Mouse (Mus musculus) hematopoietic stem cell, adult 5-6 weeks (primary cell): ENCODE measurements around the gene Tubb4b. TPM values are rescaled to one million over a fixed set of nuclear protein-coding genes. Genes with fewer than 3 reads are reported as not detected.

Experiments used
- ATAC-seq, 2 experiments: fragments of 125-278 bp in 1 of 2; replicated peaks in 1 of 2; 2 replicates each; pipeline ENCODE4 v1.8.0; 2016 to 2017; ENCODE audit warnings: inconsistent platforms in 2 of 2, mild to moderate bottlenecking in 2 of 2, moderate number of reproducible peaks in 2 of 2, low read depth in 1 of 2, moderate TSS enrichment in 1 of 2; ENCODE audit not compliant: low FRiP score in 2 of 2, poor library complexity in 2 of 2, severe bottlenecking in 2 of 2, insufficient read depth in 1 of 2, low TSS enrichment in 1 of 2
- total RNA-seq: library from RNA; stranded (forward); fragments of 172-1452, 232-1000 nt; gene quantifications from 2 replicates; pipeline ENCODE4 v1.2.3, GENCODE M21; 2017

The Tubb4b gene
- total RNA-seq, 1 experiment from 2014 or later = 473 TPM

GRCm38 (mm10) chr2:25182664-25183063 lies 41.8 kb downstream of the Tubb4b start:
- ATAC-seq = no peak

GRCm38 (mm10) chr2:25181891-25182397 lies 42.6 kb downstream of the Tubb4b start:
- ATAC-seq = no peak

GRCm38 (mm10) chr2:25180973-25181890 lies 43.3 kb downstream of the Tubb4b start:
- no peak for ATAC-seq

GRCm38 (mm10) chr2:25180478-25180903 lies 44.0 kb downstream of the Tubb4b start, which contains the start of gene Nrarp:
Nrarp (plus strand) TSS chr2:25180758.
- ATAC-seq = peak; percentile 78 to 88

DNA sequence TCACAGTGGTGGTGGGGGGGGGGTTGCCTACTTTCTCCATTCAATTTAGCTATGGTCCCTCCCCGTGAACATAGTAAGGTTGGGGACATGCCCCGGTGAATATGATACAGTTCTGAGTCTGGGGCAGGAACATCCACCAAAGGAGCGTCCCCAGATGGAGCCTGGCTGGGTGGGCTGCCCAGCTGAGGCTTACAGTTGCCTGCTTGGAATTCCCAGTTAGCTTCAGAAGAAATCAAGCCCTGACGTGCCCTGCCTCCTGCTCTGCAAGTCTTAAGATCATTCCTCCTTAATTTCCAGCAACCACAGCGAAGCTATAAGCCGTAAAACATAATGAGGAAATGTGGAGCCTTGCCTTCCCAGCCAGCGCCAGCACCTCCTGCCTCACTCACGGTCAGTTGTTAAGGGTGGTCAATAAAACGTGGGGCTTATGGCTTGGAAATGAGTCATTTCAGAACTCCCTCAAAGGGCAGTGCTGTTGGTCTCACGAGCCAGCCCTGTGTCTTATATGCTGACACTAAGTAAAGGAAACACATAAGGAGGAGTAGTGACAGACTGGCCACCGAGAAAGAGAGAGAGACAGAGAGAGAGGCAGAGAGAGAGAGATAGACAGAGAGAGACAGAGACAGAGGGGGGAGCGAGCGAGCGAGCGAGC lies 44.8 kb downstream of the Tubb4b start:
- no peak for ATAC-seq

DNA sequence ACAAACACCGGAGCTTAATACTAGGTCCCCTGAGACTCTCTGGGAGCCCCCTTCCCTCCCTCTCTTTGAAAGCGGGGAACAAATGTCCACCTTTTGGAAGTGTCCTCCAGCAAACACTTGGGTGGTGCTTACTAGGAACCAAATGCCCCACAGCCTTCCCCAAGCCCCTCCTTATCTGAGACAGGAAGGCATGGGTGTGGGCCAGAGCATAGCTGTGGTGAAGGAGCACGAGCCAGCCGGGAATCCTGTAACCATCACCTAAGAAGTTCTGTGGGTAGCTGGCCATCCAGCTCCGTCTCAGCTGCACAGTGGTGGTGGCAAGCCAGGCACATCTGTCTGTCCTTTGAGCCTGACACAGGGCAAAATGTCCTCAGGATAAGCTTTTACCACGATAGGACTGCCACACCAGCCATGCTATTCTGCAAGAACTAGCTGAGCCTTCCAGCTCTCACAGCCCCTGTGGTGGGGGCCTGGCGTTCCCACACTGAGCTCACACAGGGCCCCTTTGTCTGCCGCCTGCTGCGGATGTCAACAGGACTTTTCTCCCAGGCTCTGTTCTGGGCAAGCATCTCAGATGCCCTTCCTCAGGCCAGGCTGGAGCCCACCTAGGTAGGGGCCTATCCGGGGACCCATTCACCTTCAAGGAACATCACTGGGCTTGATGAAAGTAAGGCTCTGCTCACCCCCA lies 46.1 kb downstream of the Tubb4b start:
- no peak for ATAC-seq

GRCm38 (mm10) chr2:25177685-25178084 lies 46.8 kb downstream of the Tubb4b start:
- no peak for ATAC-seq

- ATAC-seq = no peak
These were observed 47.4 kb downstream of the Tubb4b start for GRCm38 (mm10) chr2:25177076-25177475.

DNA sequence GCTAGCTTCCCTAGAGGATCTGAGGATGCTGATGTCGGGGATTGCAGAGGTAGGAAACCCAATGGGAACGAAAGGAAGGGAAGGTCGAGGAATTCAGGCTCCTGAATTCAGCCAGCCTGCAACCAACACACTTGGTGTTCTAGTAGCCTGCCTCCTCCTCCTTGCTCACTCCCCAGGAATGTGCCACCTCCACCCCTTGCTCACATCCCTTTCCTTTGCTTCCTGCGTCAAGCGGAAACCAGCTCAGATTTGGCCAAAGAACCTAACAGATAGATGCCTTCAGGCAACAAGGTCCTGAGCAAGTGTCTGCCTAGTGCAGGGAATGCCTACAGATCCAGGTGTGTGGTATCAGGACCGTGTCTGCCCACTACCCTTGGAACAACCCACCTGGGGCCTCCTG lies 47.9 kb downstream of the Tubb4b start:
- ATAC-seq = no peak

DNA sequence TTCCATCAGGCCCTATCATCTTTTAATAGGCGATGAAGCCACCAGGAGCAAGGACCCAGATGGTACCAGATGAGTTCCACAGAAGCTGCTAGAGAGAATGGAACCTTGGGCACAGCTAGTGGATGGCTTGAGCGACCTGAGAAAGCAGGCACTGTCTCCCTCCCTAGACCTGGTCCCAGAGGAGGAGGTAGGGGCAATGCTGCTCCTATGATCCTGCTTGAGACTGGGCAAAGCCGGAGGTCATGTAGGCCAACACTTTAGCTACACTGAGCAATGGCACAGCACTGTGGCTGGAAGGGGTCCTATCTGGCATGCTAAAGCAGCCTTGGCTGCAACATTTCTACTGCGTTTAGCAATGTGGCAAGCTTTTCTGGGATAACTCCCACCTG lies 48.8 kb downstream of the Tubb4b start:
- ATAC-seq = no peak

DNA sequence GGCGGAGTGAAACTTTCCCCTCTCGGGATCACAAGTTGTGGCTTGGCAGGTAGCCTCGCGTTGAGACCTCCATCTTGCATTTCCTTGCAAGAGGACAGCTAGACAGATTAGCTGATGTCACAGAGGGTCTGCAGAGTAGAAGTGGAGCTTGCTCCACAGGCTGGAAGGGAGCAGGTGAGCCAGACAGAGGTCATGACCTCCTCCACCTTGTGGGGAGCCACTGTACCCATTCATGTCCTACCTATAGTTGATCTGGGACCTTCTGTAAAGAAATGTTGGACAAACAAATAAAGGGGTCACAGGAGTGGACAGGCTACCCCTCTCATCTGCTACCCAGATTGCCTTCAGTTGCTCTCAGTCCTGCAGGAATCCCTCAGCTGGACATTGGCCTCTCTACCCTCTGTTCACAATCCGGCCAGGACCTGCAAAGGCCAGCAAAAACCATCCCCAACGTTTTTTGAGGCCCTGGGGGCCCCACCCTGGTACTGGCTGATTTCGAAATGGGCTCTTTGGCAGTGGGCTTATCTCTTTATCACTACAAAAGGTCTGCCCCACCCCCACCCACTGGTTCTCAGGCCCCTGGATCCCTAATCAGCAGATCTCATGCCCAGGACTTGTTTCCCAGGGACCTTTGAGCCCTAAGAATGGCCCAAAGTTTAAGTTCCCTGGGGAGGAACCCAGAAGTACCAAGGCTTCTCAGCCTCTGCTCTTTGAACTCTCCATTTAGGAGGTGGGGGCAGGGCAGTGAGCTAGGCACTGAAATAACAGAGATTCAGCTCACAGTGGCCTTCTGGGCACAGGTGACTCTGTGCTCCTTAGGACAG lies 49.4 kb downstream of the Tubb4b start:
- no peak for ATAC-seq

DNA sequence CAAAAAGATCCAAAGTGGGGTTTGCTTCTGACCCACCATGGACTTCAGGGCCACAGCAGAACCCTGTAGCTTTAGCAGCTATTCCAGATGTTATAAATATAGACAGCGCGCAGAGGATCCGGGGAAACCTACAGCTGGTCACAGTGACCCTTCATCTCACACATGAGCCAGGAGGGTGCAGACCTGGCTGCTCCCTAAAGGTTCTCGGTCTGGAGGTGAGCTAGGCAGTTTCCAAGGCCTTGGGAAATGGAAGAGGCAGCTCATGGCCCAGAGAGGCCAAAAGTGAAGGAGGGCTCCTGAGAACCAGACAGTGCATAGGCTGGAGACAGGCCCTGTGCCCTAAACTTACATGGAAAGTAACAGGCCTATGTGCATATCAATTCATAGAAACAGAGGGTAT lies 50.7 kb downstream of the Tubb4b start:
- ATAC-seq = no peak

DNA sequence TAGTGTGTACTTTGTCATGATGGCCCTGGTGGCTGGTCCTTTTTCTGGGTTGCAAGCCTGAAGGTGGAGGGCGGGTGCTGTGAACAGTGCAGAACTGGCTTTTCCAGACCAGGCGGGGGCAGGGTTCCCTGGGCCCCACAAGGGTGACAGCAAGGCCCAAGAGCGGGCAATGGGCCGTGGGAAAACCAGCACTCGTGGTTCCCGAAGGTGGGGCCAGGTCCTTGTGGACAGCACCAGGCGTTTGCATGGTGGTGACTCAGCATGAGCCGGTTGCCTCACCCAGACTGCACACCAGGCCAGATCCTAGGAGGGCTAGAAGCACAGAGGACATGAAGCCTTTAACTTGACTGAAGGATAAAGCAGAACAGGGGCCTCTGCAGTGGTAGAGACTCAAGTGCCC lies 51.9 kb downstream of the Tubb4b start:
- peak in 1 of 2 experiments; percentile 33; a peak in 2 of 4 replicates for ATAC-seq

Other genes starting within 250 kb of the Tubb4b start
- 67.4 and 81.5 TPM in 2 replicates for gene Mrpl41, start 249.6 kb downstream of the Tubb4b start, total RNA-seq
- 41.2 and 70.3 TPM in 2 replicates for gene Pnpla7, start 248.7 kb downstream of the Tubb4b start, total RNA-seq
- 16.0 and 28.9 TPM in 2 replicates for gene Nsmf, start 170.3 kb downstream of the Tubb4b start, total RNA-seq
- gene Entpd8, start 144.4 kb downstream of the Tubb4b start, total RNA-seq = not detected in 2 replicates
- 1.0 TPM in 1 of 2 replicates, not detected in the other for gene Noxa1, start 129.6 kb downstream of the Tubb4b start, total RNA-seq
- gene Nrarp, start 43.9 kb downstream of the Tubb4b start, total RNA-seq = 2.6 and 4.4 TPM in 2 replicates
- gene Tor4a, start 27.8 kb downstream of the Tubb4b start, total RNA-seq = 30.0 and 33.3 TPM in 2 replicates
- 40.1 and 53.5 TPM in 2 replicates for gene Nelfb, start 13.2 kb downstream of the Tubb4b start, total RNA-seq
- gene Stpg3, start 10.1 kb downstream of the Tubb4b start, total RNA-seq = not detected in 2 replicates
- not detected in 2 replicates for gene Fam166a, start 6.0 kb downstream of the Tubb4b start, total RNA-seq
- 0.81 TPM in 1 of 2 replicates, not detected in the other for gene Slc34a3, start 9.7 kb upstream of the Tubb4b start, total RNA-seq
- not detected in 2 replicates for gene Rnf224, start 12.1 kb upstream of the Tubb4b start, total RNA-seq
- 0.50 TPM in 1 of 2 replicates, not detected in the other for gene Rnf208, start 17.6 kb upstream of the Tubb4b start, total RNA-seq
- gene Cysrt1, start 17.8 kb upstream of the Tubb4b start, total RNA-seq = not detected in 2 replicates
- gene AL732309.1, start 22.2 kb upstream of the Tubb4b start, total RNA-seq = 1.4 and 5.1 TPM in 2 replicates
- 9.9 and 10.8 TPM in 2 replicates for gene Tmem203, start 30.7 kb upstream of the Tubb4b start, total RNA-seq
- 8.2 and 10.6 TPM in 2 replicates for gene Tprn, start 37.9 kb upstream of the Tubb4b start, total RNA-seq
- 46.4 and 82.9 TPM in 2 replicates for gene Ssna1, start 47.7 kb upstream of the Tubb4b start, total RNA-seq
- gene Anapc2, start 47.8 kb upstream of the Tubb4b start, total RNA-seq = 39.0 and 46.9 TPM in 2 replicates
- gene Tmem210, start 63.4 kb upstream of the Tubb4b start, total RNA-seq = not detected in 2 replicates
- gene Lrrc26, start 65.2 kb upstream of the Tubb4b start, total RNA-seq = not detected in 2 replicates
- not detected in 2 replicates for gene Grin1, start 94.5 kb upstream of the Tubb4b start, total RNA-seq
- 60.9 and 70.9 TPM in 2 replicates for gene Man1b1, start 107.6 kb upstream of the Tubb4b start, total RNA-seq
- 11.9 and 31.6 TPM in 2 replicates for gene Dpp7, start 131.7 kb upstream of the Tubb4b start, total RNA-seq
- 8.2 and 12.6 TPM in 2 replicates for gene Uap1l1, start 141.0 kb upstream of the Tubb4b start, total RNA-seq
- gene Sapcd2, start 147.6 kb upstream of the Tubb4b start, total RNA-seq = 3.3 and 12.1 TPM in 2 replicates
- not detected in 2 replicates for gene Entpd2, start 171.2 kb upstream of the Tubb4b start, total RNA-seq
- gene Npdc1, start 174.6 kb upstream of the Tubb4b start, total RNA-seq = 0.74 and 2.3 TPM in 2 replicates
- gene Fut7, start 198.6 kb upstream of the Tubb4b start, total RNA-seq = 23.6 and 28.5 TPM in 2 replicates
- 52.7 and 57.5 TPM in 2 replicates for gene Abca2, start 204.0 kb upstream of the Tubb4b start, total RNA-seq
- gene Clic3, start 232.1 kb upstream of the Tubb4b start, total RNA-seq = not detected in 2 replicates
- 27.5 and 28.0 TPM in 2 replicates for gene Paxx, start 236.4 kb upstream of the Tubb4b start, total RNA-seq
- gene Ptgds, start 245.3 kb upstream of the Tubb4b start, total RNA-seq = 3.4 and 3.5 TPM in 2 replicates